Mouse (Mus musculus): ENCODE measurements around the gene Ier3.

Ier3 gene

GRCm38 (mm10) chr17:35810900-35811648, 10.4 kb upstream of the Ier3 start:
- DNase-seq (ENCODE audit: low spot score in 2 of 2): no peak

- no peak for DNase-seq (ENCODE audit: low spot score in 2 of 2)
These were observed 9.2 kb upstream of the Ier3 start for GRCm38 (mm10) chr17:35812307-35812706.

GRCm38 (mm10) chr17:35812736-35813135, 8.7 kb upstream of the Ier3 start:
- DNase-seq (ENCODE audit: low spot score in 2 of 2): no peak

- peak; percentile 89 to 94 for DNase-seq (ENCODE audit: low spot score in 2 of 2)
These were observed 8.2 kb upstream of the Ier3 start for GRCm38 (mm10) chr17:35813245-35813647.

GRCm38 (mm10) chr17:35813653-35814052, 7.8 kb upstream of the Ier3 start:
- DNase-seq (ENCODE audit: low spot score in 2 of 2): no peak

- no peak for DNase-seq (ENCODE audit: low spot score in 2 of 2)
These were observed 6.8 kb upstream of the Ier3 start for GRCm38 (mm10) chr17:35814678-35815077.

GRCm38 (mm10) chr17:35815836-35816235, 5.6 kb upstream of the Ier3 start:
- no peak for DNase-seq (ENCODE audit: low spot score in 2 of 2)

GRCm38 (mm10) chr17:35816686-35817085, 4.8 kb upstream of the Ier3 start:
- no peak for DNase-seq (ENCODE audit: low spot score in 2 of 2)

GRCm38 (mm10) chr17:35817226-35817625, 4.3 kb upstream of the Ier3 start:
- no peak for DNase-seq (ENCODE audit: low spot score in 2 of 2)

- DNase-seq (ENCODE audit: low spot score in 2 of 2): no peak
These were observed 1.4 kb upstream of the Ier3 start for GRCm38 (mm10) chr17:35820111-35820510.

- DNase-seq (ENCODE audit: low spot score in 2 of 2): no peak
These were observed 1.1 kb downstream of the Ier3 start for GRCm38 (mm10) chr17:35822564-35822963.

- peak; percentile 81 to 89 for DNase-seq (ENCODE audit: low spot score in 2 of 2)
These were observed 1.8 kb downstream of the Ier3 start, which contains the start of gene Flot1 for GRCm38 (mm10) chr17:35822964-35823937. Gene Flot1, plus strand, starts transcription at chr17:35823230.

GRCm38 (mm10) chr17:35824402-35824801, 2.9 kb downstream of the Ier3 start:
- no peak for DNase-seq (ENCODE audit: low spot score in 2 of 2)

GRCm38 (mm10) chr17:35825109-35825850, 3.8 kb downstream of the Ier3 start:
- no peak for DNase-seq (ENCODE audit: low spot score in 2 of 2)

GRCm38 (mm10) chr17:35829737-35830136, 8.3 kb downstream of the Ier3 start:
- peak; percentile 82 to 91 for DNase-seq (ENCODE audit: low spot score in 2 of 2)

GRCm38 (mm10) chr17:35832400-35833238, 11.1 kb downstream of the Ier3 start:
- no peak for DNase-seq (ENCODE audit: low spot score in 2 of 2)

- DNase-seq (ENCODE audit: low spot score in 2 of 2): no peak
These were observed 11.8 kb downstream of the Ier3 start for GRCm38 (mm10) chr17:35833239-35833751.

- no peak for DNase-seq (ENCODE audit: low spot score in 2 of 2)
These were observed 12.4 kb downstream of the Ier3 start for GRCm38 (mm10) chr17:35833894-35834293.

- no peak for DNase-seq (ENCODE audit: low spot score in 2 of 2)
These were observed 13.4 kb downstream of the Ier3 start for GRCm38 (mm10) chr17:35834696-35835422.
